Mouse (Mus musculus): ENCODE results near the gene AF366264.
A peak's percentile ranks its signal among the peaks of the same experiment; 100 is the strongest.
"Not testable (repeated sequence)": the region's sequence is repeated elsewhere in the genome, so short reads cannot be mapped to it uniquely, and the experiment has no call there.

AF366264 gene

GRCm38 (mm10) chr8:13838289-13838688, at the start of gene AF366264:
Gene AF366264, minus strand, starts transcription at chr8:13838389.
- DNase-seq (ENCODE audit: low spot score in 2 of 2): not testable (repeated sequence)

DNA sequence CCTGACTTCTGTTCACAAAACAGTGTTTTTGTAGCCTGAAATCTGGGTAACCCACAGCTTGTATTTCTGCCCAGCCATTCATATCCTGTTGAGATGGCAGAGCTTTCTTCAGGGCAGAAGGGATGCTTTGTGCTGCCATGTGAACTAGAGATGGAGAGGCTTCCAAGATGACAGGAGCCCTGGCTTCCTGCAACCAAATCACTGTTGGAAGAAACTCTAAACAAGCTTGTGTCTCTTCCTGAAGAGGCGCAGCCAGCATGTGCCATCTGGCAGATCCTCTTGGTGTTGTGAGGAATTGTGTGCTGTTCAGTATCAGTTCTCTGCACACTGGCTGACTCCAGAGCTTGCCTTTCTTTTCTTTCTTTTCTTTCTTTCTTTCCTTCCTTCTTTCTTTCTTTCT, 5.1 kb upstream of the AF366264 start:
- DNase-seq (ENCODE audit: low spot score in 2 of 2): not testable (repeated sequence)

DNA sequence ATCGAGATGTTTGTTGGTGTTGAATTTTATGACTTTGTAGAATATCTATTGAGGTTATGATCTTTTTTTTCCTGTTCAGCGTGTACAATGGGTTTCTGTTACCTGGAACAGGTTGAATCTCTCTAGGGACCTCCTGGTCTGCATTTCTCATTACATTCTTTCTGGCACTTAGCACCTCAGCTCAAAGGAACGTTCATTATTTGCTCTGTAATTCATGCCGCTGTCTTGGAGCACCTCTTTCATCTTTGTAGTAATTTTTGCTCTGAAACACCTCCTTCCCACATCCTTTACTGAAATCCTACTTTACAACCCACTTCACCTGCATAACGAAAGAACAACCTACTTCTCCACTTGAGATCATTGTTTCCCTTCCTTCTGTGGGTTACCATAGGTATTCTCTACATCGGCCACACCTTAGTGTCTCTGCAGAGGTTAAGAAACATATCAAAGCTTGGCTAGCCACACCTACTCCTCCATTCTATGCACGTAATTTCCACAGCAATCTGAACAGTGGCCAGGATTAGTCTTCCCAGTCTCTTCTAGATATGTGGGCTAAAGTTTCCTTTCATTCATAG, 9.5 kb downstream of the AF366264 start:
- no peak for DNase-seq (ENCODE audit: low spot score in 2 of 2)

GRCm38 (mm10) chr8:13799566-13799965, 38.6 kb downstream of the AF366264 start:
- DNase-seq (ENCODE audit: low spot score in 2 of 2): no peak

DNA sequence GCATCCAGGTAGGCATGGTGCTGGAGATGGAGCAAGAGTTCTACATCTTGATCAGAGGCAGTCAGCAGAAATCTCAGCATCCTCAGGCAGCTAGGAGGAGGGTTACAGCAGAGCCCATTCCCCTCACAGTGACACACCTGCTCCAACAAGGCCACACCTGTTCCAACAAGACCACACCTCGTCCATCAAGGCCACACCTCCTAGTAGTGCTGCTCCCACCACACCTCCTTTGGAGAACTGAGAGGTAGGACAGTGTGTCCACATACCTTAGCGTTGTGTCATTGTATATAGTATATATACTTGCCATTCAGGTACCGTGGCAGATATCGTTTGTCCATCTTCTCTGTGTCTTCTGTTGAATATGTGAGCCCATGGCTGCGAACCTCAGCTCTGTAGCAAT, 40.5 kb downstream of the AF366264 start:
- no peak for DNase-seq (ENCODE audit: low spot score in 2 of 2)

GRCm38 (mm10) chr8:13793746-13794101, 44.5 kb downstream of the AF366264 start:
- no peak for DNase-seq (ENCODE audit: low spot score in 2 of 2)

GRCm38 (mm10) chr8:13793097-13793745, 45.0 kb downstream of the AF366264 start:
- DNase-seq (ENCODE audit: low spot score in 2 of 2): no peak

GRCm38 (mm10) chr8:13789606-13790005, 48.6 kb downstream of the AF366264 start:
- no peak for DNase-seq (ENCODE audit: low spot score in 2 of 2)

DNA sequence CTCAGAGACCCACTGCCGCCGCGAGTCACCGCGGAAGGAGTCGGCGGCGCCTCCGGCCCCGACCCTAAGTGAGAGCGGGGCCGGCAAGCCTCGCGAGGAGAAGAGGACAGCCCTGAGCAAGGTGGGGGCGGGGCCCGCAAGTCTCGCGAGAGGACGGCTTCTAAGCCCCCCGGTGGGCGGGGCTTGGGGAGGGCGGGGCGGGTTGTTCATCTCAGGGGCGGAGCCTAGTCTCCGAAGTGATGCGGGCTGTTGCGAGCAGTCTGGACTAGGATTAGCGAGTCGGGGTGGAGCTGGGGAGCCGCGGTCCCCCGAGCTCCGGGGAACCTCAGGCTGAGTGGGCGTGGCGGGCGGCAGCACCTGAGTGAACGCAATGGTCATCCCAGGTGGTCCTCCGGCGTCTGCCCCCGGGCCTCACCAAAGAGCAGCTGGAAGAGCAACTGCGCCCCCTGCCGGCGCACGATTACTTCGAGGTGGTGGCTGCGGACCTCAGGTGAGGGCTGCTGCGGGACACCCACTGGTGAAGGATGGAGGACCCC, 52.4 kb downstream of the AF366264 start:
- DNase-seq (ENCODE audit: low spot score in 2 of 2): peak; percentile 89 to 93

DNA sequence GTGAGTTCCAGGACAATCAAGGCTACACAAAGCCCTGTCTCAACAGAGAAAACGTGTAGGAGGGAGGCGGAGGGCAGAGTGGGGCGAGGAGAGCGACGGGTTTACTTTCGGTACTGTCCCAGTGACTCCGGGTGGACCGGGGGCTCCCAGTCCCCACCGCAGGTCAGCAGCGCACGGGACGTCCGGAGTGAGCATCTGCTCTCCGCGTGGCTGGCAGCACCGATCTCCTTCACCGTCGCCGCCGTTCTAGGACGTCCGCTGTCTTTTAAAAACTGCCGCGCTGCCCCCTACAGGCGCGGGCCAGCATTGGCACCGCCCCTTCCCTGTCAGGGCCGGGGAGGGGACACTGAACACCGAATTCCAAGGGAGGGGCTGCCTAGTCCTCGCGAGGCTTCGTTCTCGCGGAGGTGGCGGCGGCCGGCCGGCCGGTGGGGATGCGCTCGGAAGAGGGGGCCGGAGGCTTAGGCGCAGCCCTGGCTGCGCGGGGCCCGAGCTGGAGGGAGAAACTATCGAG, 52.9 kb downstream of the AF366264 start, which contains the start of gene Upf3a:
TSS of gene Upf3a (plus strand) at position 366 of the 514 bp plus-strand sequence.
- peak; percentile 80 to 83 for DNase-seq (ENCODE audit: low spot score in 2 of 2)

Data from right cerebral cortex, postnatal 36 days (tissue).